Mouse (Mus musculus) embryonic facial prominence, embryonic 11.5 days (tissue): Measurements from ENCODE around the gene Dpep2nb. TPM values are rescaled to one million over a fixed set of nuclear protein-coding genes. Genes with fewer than 3 reads are reported as not detected.

Experiments
- ATAC-seq: fragments of 200-750 bp; cut with Nextera tagmentation; replicated peaks from 2 replicates; pipeline ENCODE4 v1.8.0; 2017; ENCODE audit warnings: low read depth; ENCODE audit not compliant: insufficient number of reproducible peaks, low FRiP score, low TSS enrichment
- DNase-seq: peaks from one replicate; pipeline ENCODE4 v3.0.0-alpha.2; 2015; ENCODE audit warnings: low spot score
- H3K27ac ChIP-seq: fragments of 300-500 bp; sonication (generic); replicated peaks from 2 replicates; pipeline ENCODE4 v1.5.1; 2014; ENCODE audit warnings: mild to moderate bottlenecking, low read depth, low read length, control low read depth
- H3K27me3 ChIP-seq: fragments of 300-500 bp; sonication (generic); 2 replicates; pipeline ENCODE4 v1.6.1; 2014; ENCODE audit warnings: mild to moderate bottlenecking, low read length, moderate library complexity, mixed read lengths; ENCODE audit not compliant: control insufficient read depth, insufficient read depth
- H3K36me3 ChIP-seq: fragments of 300-500 bp; sonication (generic); replicated peaks from 2 replicates; pipeline ENCODE4 v1.6.1; 2014; ENCODE audit warnings: low read depth, mild to moderate bottlenecking, low read length, moderate library complexity, mixed read lengths; ENCODE audit not compliant: control insufficient read depth, insufficient read depth
- H3K4me1 ChIP-seq: fragments of 300-500 bp; sonication (generic); 2 replicates; pipeline ENCODE4 v1.6.1; 2014; ENCODE audit warnings: low read length, mixed read lengths; ENCODE audit not compliant: control insufficient read depth, insufficient read depth
- H3K4me2 ChIP-seq: fragments of 300-500 bp; sonication (generic); 2 replicates; pipeline ENCODE4 v1.6.1; 2014; ENCODE audit warnings: low read depth, mild to moderate bottlenecking, control low read depth, low read length, moderate library complexity
- H3K4me3 ChIP-seq: fragments of 300-500 bp; sonication (generic); 2 replicates; pipeline ENCODE4 v1.5.1; 2014; ENCODE audit warnings: low read depth, low read length, control low read depth
- H3K9ac ChIP-seq: fragments of 300-500 bp; sonication (generic); replicated peaks from 2 replicates; pipeline ENCODE4 v1.6.1; 2014; ENCODE audit warnings: mild to moderate bottlenecking, control low read depth, low read length
- H3K9me3 ChIP-seq: fragments of 300-500 bp; sonication (generic); replicated peaks from 2 replicates; pipeline ENCODE4 v1.6.1; 2016; ENCODE audit warnings: mild to moderate bottlenecking, low read length, inconsistent platforms, mixed read lengths; ENCODE audit not compliant: control insufficient read depth
- WGBS: fragments of 180-500 bp; shearing (Covaris S2); extraction: QIAGEN DNeasy Blood & Tissue Kit; methylation state at CpG from one replicate; pipeline ENCODE4 v1.1.7; 2014; 5-methylcytosine and 5-hydroxymethylcytosine counted together
- polyA plus RNA-seq: library from polyadenylated mRNA; unstranded; fragments of >200 nt; fragmentation: Nextera tagmentation; extraction: Ambion mirVana; gene quantifications from 2 replicates; pipeline ENCODE4 v1.2.1, GENCODE M21; 2014

Dpep2nb gene
- polyA plus RNA-seq, 1 experiment from 2014 or later = not detected

DNA sequence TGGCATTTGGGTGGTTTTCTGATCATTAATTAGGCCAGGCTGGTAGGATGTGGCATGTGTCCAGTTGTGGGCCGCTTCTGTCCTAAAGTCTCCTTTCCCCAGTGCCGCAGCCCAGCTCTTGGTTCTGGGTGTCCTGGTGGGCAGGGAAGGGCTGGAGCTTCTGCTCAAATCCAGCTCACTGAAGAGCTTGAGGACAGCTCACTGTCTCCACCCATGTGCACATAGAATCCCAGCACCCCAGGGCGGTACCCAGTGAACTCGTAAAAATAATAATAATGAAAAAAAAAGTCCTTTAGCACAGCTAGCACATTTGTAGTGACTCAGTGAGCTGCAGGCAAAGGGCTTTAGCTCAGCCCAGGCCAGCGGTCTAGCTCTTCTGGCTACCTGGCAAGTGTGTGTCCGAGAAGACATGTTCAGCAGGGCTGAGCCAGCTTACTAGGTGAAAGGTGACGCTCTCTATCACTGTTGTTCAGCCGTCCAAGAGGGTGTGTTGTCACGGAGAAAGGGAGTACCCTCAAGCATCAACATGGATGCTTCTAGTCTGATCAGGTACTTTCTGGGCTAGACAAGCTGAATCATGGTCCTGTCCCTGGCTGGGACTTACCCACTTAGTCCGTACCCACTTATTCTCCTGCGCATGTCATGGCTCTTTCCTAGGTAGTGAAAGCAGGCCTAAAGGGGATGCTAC, 41.2 kb upstream of the Dpep2nb start:
- WGBS = 92% methylated on average over 11 of the region's 11 CpGs
- no peaks in the 10 kb centered on the region for H3K36me3 ChIP-seq

DNA sequence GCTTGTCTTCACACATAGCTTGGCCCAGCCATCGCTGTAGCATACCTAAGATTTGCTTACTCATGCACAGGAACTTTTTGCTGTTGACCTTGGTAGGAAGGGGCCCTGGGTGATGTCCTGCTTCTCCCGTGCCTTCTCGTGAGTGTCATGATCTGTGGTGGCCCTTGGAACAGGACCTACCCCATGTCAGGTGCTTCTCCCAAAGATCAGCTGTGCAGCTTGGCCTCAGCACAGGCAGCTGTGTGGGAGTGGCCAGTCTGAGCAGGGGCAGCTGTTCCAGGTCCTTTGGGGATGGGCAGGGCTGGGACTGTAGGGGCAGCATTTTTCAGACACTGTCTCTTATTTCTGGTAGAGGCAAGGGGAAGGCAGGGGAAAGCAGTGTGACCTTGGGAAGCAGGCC, 38.4 kb upstream of the Dpep2nb start:
- H3K36me3 ChIP-seq = no peaks in the 10 kb centered on the region
- no peak overlapping the region for H3K4me3 ChIP-seq
- no peak overlapping the region for H3K9ac ChIP-seq
- no peak overlapping the region for H3K27ac ChIP-seq
- H3K9me3 ChIP-seq = no peaks in the 10 kb centered on the region
- no peaks in the 10 kb centered on the region for H3K27me3 ChIP-seq
- no peaks in the 10 kb centered on the region for H3K4me1 ChIP-seq
- no peak overlapping the region for H3K4me2 ChIP-seq
- no peak for DNase-seq
- ATAC-seq = 0 out of 2 replicates have a peak, but pooled peaks have one; percentile 70
- WGBS = 82% methylated on average over 3 of the region's 3 CpGs

More for the DNA sequence above, 41.2 kb upstream of the Dpep2nb start:
- no peak overlapping the region for H3K4me3 ChIP-seq
- no peaks in the 10 kb centered on the region for H3K27me3 ChIP-seq
- no peaks in the 10 kb centered on the region for H3K9me3 ChIP-seq
- H3K4me1 ChIP-seq = no peaks in the 10 kb centered on the region
- ATAC-seq = no peak
- no peak overlapping the region for H3K4me2 ChIP-seq
- no peak for DNase-seq
- no peak overlapping the region for H3K9ac ChIP-seq
- no peak overlapping the region for H3K27ac ChIP-seq

DNA sequence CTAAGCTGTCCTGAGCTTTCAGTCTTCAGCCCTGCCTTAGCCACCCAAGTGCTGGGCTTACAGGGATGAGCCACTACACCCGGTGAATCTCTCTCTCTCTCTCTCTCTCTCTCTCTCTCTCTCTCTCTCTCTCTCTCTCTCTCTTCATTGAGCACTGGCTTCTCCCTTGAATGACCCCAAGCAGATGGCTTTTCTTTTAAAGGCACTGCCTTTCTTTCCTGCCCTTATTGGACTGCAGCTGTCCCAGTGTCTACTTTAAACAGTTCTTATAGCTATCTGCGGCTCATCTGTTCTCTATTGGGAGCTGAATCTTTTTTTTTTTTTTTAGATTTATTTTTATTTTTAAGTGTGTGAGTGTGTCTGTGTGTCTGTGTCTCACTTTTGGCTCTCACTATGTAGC, 37.3 kb upstream of the Dpep2nb start:
- 83% methylated on average over 2 of the region's 2 CpGs for WGBS
- no peak for ATAC-seq

DNA sequence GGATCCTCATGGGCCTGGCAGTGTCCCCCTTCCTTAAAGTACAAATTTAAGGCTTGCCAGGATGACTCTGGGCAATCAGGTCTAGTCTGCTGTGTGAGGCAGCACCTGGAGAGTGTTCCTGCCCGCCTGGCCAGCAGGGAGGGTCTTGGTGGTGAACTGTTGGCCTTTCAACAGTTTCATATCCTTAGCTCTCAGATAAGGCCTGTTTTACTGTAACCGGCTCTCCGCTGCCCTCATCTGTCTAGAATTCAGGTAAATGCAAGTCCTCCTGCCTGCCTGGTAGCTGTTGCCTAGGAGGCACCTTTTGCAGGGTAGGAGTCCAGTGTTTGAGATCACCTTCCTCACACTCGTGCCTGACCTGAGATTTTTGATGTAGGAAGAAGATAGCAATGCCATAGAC, 34.4 kb upstream of the Dpep2nb start:
- 79% methylated on average over 4 of the region's 4 CpGs for WGBS
- H3K4me3 ChIP-seq = no peak overlapping the region
- DNase-seq (no peak), ATAC-seq (no peak)
- H3K4me2 ChIP-seq = no peak overlapping the region
- H3K36me3 ChIP-seq = no peaks in the 10 kb centered on the region
- no peaks in the 10 kb centered on the region for H3K27me3 ChIP-seq
- H3K27ac ChIP-seq = no peak overlapping the region
- no peaks in the 10 kb centered on the region for H3K9me3 ChIP-seq
- no peak overlapping the region for H3K9ac ChIP-seq
- no peaks in the 10 kb centered on the region for H3K4me1 ChIP-seq

More for the DNA sequence above, 37.3 kb upstream of the Dpep2nb start:
- DNase-seq = no peak
- Histone ChIP-seq H3K27me3 (no peaks in the 10 kb centered on the region), H3K9ac (no peak overlapping the region), H3K36me3 (no peaks in the 10 kb centered on the region), H3K9me3 (no peaks in the 10 kb centered on the region), H3K27ac (no peak overlapping the region), H3K4me3 (no peak overlapping the region), H3K4me1 (no peaks in the 10 kb centered on the region), H3K4me2 (no peak overlapping the region)

DNA sequence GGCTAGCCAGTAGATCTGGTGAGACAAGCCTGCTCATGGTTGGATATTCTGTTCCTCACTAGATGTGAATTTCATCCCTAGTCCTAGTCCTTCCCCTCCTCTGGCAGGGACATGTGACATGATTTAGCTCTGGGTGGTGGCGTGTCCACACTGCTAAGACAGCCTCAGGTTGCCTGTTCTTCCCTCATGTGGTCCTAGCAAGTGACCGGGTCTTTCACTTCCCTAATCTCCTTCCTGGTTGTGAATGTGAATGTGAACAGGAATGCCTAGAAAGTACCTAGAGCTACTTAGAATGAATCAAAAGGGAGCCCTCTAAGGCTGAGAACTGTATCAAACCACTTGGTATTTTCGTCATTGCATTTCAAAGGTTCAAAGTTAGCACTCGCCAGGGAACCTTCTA, 33.8 kb upstream of the Dpep2nb start:
- no peak overlapping the region for H3K9ac ChIP-seq
- H3K27ac ChIP-seq = no peak overlapping the region
- no peak overlapping the region for H3K4me3 ChIP-seq
- ATAC-seq = no peak
- H3K4me1 ChIP-seq = no peaks in the 10 kb centered on the region
- H3K27me3 ChIP-seq = no peaks in the 10 kb centered on the region
- no peak for DNase-seq
- H3K36me3 ChIP-seq = no peaks in the 10 kb centered on the region
- no peaks in the 10 kb centered on the region for H3K9me3 ChIP-seq
- 81% methylated on average over 4 of the region's 4 CpGs for WGBS
- no peak overlapping the region for H3K4me2 ChIP-seq

DNA sequence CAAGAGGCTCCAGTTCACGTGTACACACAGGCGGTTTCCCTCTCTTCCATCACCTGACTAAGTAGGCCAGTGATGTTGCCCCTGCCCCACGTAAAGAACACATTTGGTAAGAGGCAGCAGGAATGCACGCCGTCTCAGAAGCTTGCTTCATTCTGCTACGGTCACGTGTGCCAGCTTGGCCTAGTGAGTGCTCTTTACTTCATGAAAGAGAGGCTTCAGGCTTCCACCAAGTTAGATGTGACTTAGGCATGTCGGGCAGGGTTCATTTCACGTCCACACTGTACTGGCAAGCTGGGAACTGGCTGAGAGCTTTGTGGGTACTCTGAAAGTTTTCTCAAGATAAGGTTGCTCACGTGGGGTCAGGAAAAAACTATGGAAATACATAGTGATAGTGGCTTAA, 32.9 kb upstream of the Dpep2nb start:
- Histone ChIP-seq H3K36me3 (no peaks in the 10 kb centered on the region), H3K27ac (no peak overlapping the region), H3K4me3 (no peak overlapping the region), H3K9ac (no peak overlapping the region), H3K9me3 (no peaks in the 10 kb centered on the region), H3K4me2 (no peak overlapping the region), H3K27me3 (no peaks in the 10 kb centered on the region), H3K4me1 (no peaks in the 10 kb centered on the region)
- ATAC-seq = no peak
- WGBS = 89% methylated on average over 10 of the region's 10 CpGs
- DNase-seq = no peak

DNA sequence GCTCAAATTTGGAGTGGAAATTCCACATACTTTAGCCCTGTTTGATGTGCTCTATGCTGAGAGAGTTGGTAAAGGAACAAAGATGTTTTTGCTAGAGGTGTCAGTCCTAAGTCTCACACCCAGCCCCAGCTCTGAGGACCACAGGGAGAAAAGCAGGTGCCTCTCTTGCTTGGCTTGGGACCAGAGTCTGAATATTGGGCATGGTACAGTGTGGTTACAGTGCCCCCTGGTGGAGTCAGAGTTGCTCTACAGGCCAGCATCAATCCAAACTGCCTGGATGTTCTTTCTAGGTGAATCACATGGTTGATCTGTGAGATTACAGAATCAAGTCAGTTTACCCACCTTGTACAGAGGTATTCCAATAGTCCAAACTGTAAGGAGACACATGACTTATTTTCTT, 16.7 kb upstream of the Dpep2nb start:
- no peak overlapping the region for H3K9ac ChIP-seq
- H3K27me3 ChIP-seq = no peaks in the 10 kb centered on the region
- no peaks in the 10 kb centered on the region for H3K36me3 ChIP-seq
- no peak overlapping the region for H3K27ac ChIP-seq
- H3K4me1 ChIP-seq = no peaks in the 10 kb centered on the region
- ATAC-seq (no peak), DNase-seq (peak; percentile 84)
- no peaks in the 10 kb centered on the region for H3K9me3 ChIP-seq
- H3K4me3 ChIP-seq = no peak overlapping the region
- H3K4me2 ChIP-seq = no peak overlapping the region

DNA sequence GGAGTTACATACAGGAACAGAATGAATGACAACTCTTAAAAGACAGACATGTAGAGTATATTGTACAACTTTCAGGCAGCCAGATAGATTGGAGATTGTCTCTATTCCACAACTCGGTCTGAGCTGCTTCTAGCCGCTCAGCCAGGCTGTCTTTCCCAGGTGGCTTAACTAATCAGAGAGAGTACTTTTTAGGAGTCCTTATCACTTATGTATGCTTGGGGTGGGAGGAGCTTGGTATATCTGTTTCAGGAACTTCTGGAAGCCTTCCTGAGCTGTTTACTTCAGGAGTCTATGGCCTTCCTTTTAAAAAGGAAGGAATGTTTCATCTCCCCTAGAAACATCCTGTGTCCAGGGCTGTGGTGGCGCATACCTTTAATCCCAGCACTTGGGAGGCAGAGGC, 12.3 kb upstream of the Dpep2nb start:
- H3K4me1 ChIP-seq = no peaks in the 10 kb centered on the region
- DNase-seq (no peak), ATAC-seq (no peak)
- H3K4me3 ChIP-seq = no peak overlapping the region
- H3K36me3 ChIP-seq = no peaks in the 10 kb centered on the region
- no peaks in the 10 kb centered on the region for H3K27me3 ChIP-seq
- no peaks in the 10 kb centered on the region for H3K9me3 ChIP-seq
- no peak overlapping the region for H3K27ac ChIP-seq
- H3K4me2 ChIP-seq = no peak overlapping the region
- no peak overlapping the region for H3K9ac ChIP-seq
- 86% methylated on average over 3 of the region's 3 CpGs for WGBS
